Mouse (Mus musculus): ENCODE results near the gene Abcb9.

- no peak for TF ChIP-seq CHD2 (IDR thresholded peaks at IDR 0.05; ENCODE audit: low read depth, low read length)
- no peak for TF ChIP-seq MAFK (IDR thresholded peaks at IDR 0.05; ENCODE audit: insufficient read depth, low read depth, low read length)
- TF ChIP-seq HCFC1 (IDR thresholded peaks at IDR 0.05; ENCODE audit: borderline replicate concordance, insufficient read depth, low read length): peak; percentile 51; the same call in 1 of the 2 replicates
Measured at GRCm38 (mm10) chr5:124111742-124112497, 16.3 kb upstream of the Abcb9 start, which contains the start of gene Ogfod2.
